Mouse (Mus musculus) midbrain, embryonic 11.5 days (tissue): ENCODE measurements at regions not wholly inside any gene's neighbourhood (a gene's known extent, or its start where the extent isn't known, plus 50 kb on each side); places are given as distances from the start of the nearest gene placed in this dataset.

Experiments used
- ATAC-seq: fragments of 200-750 bp; cut with Nextera tagmentation; 2 replicates; pipeline ENCODE4 v1.8.0; 2017; ENCODE audit warnings: moderate TSS enrichment, moderate library complexity; ENCODE audit not compliant: low FRiP score
- DNase-seq: peaks from one replicate; pipeline ENCODE4 v3.0.0; 2015; ENCODE audit warnings: low spot score; ENCODE audit errors: missing footprints
- H3K27ac ChIP-seq: fragments of 300-500 bp; sonication (generic); 2 replicates; pipeline ENCODE4 v1.5.1; 2014; ENCODE audit warnings: low read depth, low read length
- H3K27me3 ChIP-seq: fragments of 300-500 bp; sonication (generic); 2 replicates; pipeline ENCODE4 v1.6.1; 2014; ENCODE audit warnings: mild to moderate bottlenecking, low read length, moderate library complexity, mixed read lengths; ENCODE audit not compliant: control insufficient read depth, insufficient read depth
- H3K36me3 ChIP-seq: fragments of 300-500 bp; sonication (generic); 2 replicates; pipeline ENCODE4 v1.6.1; 2014; ENCODE audit warnings: mild to moderate bottlenecking, low read length, moderate library complexity, mixed read lengths; ENCODE audit not compliant: control insufficient read depth, insufficient read depth
- H3K4me1 ChIP-seq: fragments of 300-500 bp; sonication (generic); 2 replicates; pipeline ENCODE4 v1.6.1; 2014; ENCODE audit warnings: low read length; ENCODE audit not compliant: control insufficient read depth, insufficient read depth
- H3K4me2 ChIP-seq: fragments of 300-500 bp; sonication (generic); 2 replicates; pipeline ENCODE4 v1.6.1; 2014; ENCODE audit warnings: mild to moderate bottlenecking, moderate library complexity
- H3K4me3 ChIP-seq: fragments of 300-500 bp; sonication (generic); 2 replicates; pipeline ENCODE4 v1.5.1; 2014; ENCODE audit warnings: low read depth, low read length
- H3K9ac ChIP-seq: fragments of 300-500 bp; sonication (generic); 2 replicates; pipeline ENCODE4 v1.6.1; 2014; ENCODE audit warnings: low read length
- H3K9me3 ChIP-seq: fragments of 300-500 bp; sonication (generic); 2 replicates; pipeline ENCODE4 v1.6.1; 2016; ENCODE audit warnings: low read length; ENCODE audit not compliant: control insufficient read depth
- WGBS: fragments of 180-500 bp; shearing (Covaris S2); extraction: QIAGEN DNeasy Blood & Tissue Kit; methylation state at CpG from one replicate; pipeline ENCODE4 v1.1.7; 2014; 5-methylcytosine and 5-hydroxymethylcytosine counted together

DNA sequence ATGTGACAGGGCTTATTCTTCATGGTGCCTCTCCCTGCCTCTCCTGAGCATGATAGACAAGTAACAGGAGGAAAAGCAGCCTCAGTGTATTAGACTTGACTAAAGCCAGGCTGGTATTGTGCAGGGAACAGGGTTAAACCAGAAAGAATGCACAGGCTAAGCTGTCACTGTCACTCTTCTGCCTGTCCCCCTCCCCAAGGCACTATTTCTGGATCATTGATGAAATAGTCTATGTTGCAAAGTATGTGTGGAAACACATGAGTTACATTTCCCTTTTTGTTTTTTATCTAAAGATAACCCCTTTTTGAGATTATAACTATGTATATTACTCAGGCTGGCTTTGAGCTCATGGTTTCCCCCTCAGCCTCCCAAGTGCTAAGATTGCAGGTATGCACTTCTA is 436.5 kb upstream of the Nr5a2 start:
- Histone ChIP-seq H3K4me1 (peaks cover 4% of the 10 kb centered on the region; the same call in 1 of the 2 replicates), H3K9ac (no peak overlapping the region), H3K27ac (no peak overlapping the region), H3K4me3 (no peak overlapping the region), H3K9me3 (no peaks in the 10 kb centered on the region), H3K36me3 (no peaks in the 10 kb centered on the region), H3K27me3 (no peaks in the 10 kb centered on the region), H3K4me2 (no peak overlapping the region)
- ATAC-seq: no peak; the same call in 1 of the 2 replicates
- DNase-seq: no peak

- no peak overlapping the region for H3K27ac ChIP-seq
- WGBS: 43% methylated on average over 4 of the region's 4 CpGs
Observed at GRCm38 (mm10) chr1:137387509-137387908, 427.3 kb upstream of the Nr5a2 start.

GRCm38 (mm10) chr1:137378072-137378985 is 418.1 kb upstream of the Nr5a2 start:
- Histone ChIP-seq H3K4me2 (peak overlapping the region; percentile 22; the same call in 1 of the 2 replicates), H3K4me3 (no peak overlapping the region), H3K27ac (peak overlapping the region; percentile 45; the same call in 1 of the 2 replicates), H3K9ac (no peak overlapping the region), H3K27me3 (no peaks in the 10 kb centered on the region), H3K9me3 (no peaks in the 10 kb centered on the region), H3K4me1 (peaks cover 22% of the 10 kb centered on the region), H3K36me3 (no peaks in the 10 kb centered on the region)
- 8% methylated on average over 6 of the region's 6 CpGs for WGBS
- peak; percentile 84 for ATAC-seq
- DNase-seq: peak; percentile 94

More at GRCm38 (mm10) chr1:137387509-137387908, 427.3 kb upstream of the Nr5a2 start:
- no peaks in the 10 kb centered on the region for H3K36me3 ChIP-seq
- DNase-seq (peak; percentile 77), ATAC-seq (no peak)
- H3K27me3 ChIP-seq: no peaks in the 10 kb centered on the region
- H3K4me3 ChIP-seq: no peak overlapping the region
- no peaks in the 10 kb centered on the region for H3K4me1 ChIP-seq
- H3K9ac ChIP-seq: no peak overlapping the region
- no peak overlapping the region for H3K4me2 ChIP-seq
- no peaks in the 10 kb centered on the region for H3K9me3 ChIP-seq

DNA sequence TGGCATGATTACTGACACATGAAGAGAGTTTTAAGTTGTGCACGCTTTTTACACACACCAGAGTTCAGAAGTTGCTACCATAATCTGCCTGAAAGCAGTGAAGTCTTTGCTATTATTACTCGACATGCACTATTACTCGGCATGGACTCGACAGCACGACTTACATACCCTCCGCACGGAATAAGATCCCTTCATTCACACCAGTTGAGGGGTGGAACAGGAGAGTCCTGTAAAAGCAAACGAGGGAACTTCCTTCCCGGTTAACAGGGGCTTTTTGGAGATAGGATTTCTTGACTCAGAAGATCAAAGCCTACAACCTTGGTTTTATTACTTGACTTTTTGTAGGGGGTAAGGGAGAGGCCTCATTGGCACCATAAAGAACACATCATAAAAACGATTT is 416.4 kb upstream of the Nr5a2 start:
- 84% methylated on average over 10 of the region's 10 CpGs for WGBS
- DNase-seq: no peak
- H3K4me1 ChIP-seq: peaks cover 22% of the 10 kb centered on the region
- H3K4me2 ChIP-seq: no peak overlapping the region
- H3K9me3 ChIP-seq: no peaks in the 10 kb centered on the region
- no peak overlapping the region for H3K27ac ChIP-seq
- H3K4me3 ChIP-seq: no peak overlapping the region
- ATAC-seq: no peak
- no peaks in the 10 kb centered on the region for H3K27me3 ChIP-seq
- H3K36me3 ChIP-seq: no peaks in the 10 kb centered on the region
- H3K9ac ChIP-seq: no peak overlapping the region

DNA sequence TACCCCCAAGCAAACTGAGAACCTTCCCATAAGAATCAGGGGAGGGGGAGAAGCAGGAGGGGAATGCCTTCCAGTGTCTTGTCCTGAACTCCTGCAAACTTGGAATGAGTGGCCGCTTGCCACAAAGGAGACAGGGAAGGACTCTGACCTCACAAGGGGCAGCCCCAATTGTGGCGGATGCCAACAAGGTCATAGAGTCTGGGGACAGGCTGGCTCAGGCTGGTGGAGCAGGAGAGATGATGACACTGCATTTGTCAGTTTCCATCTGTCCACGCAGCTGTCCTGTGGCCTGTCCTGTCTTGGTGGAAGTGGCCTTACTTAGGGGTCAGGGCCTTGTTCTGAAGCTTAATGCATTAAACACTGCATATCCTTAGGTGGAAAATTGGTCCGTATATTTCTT is 414.4 kb upstream of the Nr5a2 start:
- H3K36me3 ChIP-seq: no peaks in the 10 kb centered on the region
- no peaks in the 10 kb centered on the region for H3K27me3 ChIP-seq
- no peak overlapping the region for H3K9ac ChIP-seq
- WGBS: 51% methylated on average over 4 of the region's 4 CpGs
- no peak overlapping the region for H3K4me2 ChIP-seq
- peak overlapping the region; percentile 17; the same call in 1 of the 2 replicates for H3K27ac ChIP-seq
- ATAC-seq (peak; percentile 14; the same call in 1 of the 2 replicates), DNase-seq (no peak)
- no peaks in the 10 kb centered on the region for H3K9me3 ChIP-seq
- H3K4me1 ChIP-seq: peaks cover 22% of the 10 kb centered on the region
- no peak overlapping the region for H3K4me3 ChIP-seq

- WGBS: 44% methylated on average over 15 of the region's 15 CpGs
- H3K4me3 ChIP-seq: no peak overlapping the region
- peak; percentile 87 for DNase-seq
- no peak overlapping the region for H3K27ac ChIP-seq
- no peaks in the 10 kb centered on the region for H3K27me3 ChIP-seq
- H3K4me1 ChIP-seq: peaks cover 17% of the 10 kb centered on the region
- H3K9ac ChIP-seq: no peak overlapping the region
- H3K36me3 ChIP-seq: no peaks in the 10 kb centered on the region
- peak; percentile 60 for ATAC-seq
- H3K4me2 ChIP-seq: no peak overlapping the region
- H3K9me3 ChIP-seq: no peaks in the 10 kb centered on the region
Observed at GRCm38 (mm10) chr1:137373509-137374420, 413.5 kb upstream of the Nr5a2 start.

GRCm38 (mm10) chr1:137372236-137372635 is 412.0 kb upstream of the Nr5a2 start:
- no peak overlapping the region for H3K9ac ChIP-seq
- peaks cover 14% of the 10 kb centered on the region for H3K4me1 ChIP-seq
- H3K4me3 ChIP-seq: no peak overlapping the region
- H3K36me3 ChIP-seq: no peaks in the 10 kb centered on the region
- H3K9me3 ChIP-seq: no peaks in the 10 kb centered on the region
- DNase-seq (no peak), ATAC-seq (no peak)
- H3K27me3 ChIP-seq: no peaks in the 10 kb centered on the region
- WGBS: 83% methylated on average over 3 of the region's 3 CpGs
- H3K4me2 ChIP-seq: no peak overlapping the region
- no peak overlapping the region for H3K27ac ChIP-seq

DNA sequence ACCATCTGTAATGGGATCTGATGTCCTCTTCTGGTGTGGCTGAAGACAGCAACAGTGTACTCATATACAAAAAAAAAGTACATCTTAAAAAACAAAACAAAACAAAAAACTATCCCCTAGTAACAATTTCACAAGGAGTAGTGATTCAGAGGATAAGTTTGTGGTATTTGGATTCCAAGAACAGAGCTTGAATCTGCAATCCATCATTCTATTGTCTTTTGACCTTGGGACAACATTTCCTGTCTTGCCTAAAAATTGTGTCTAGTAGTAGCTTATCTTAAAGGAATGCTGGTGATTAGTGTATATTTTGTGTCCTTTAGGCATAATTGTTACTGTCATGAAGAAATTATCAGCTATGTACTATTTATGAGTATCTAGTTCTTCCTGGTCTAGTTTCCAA is 404.1 kb upstream of the Nr5a2 start:
- no peaks in the 10 kb centered on the region for H3K9me3 ChIP-seq
- no peak overlapping the region for H3K4me3 ChIP-seq
- no peak overlapping the region for H3K4me2 ChIP-seq
- H3K9ac ChIP-seq: no peak overlapping the region
- DNase-seq (no peak), ATAC-seq (no peak)
- no peaks in the 10 kb centered on the region for H3K36me3 ChIP-seq
- H3K27me3 ChIP-seq: no peaks in the 10 kb centered on the region
- H3K4me1 ChIP-seq: no peaks in the 10 kb centered on the region
- no peak overlapping the region for H3K27ac ChIP-seq

GRCm38 (mm10) chr1:137363969-137364368 is 403.7 kb upstream of the Nr5a2 start:
- no peak for ATAC-seq
- H3K27me3 ChIP-seq: no peaks in the 10 kb centered on the region
- 91% methylated on average over 2 of the region's 2 CpGs for whole genome bisulfite sequencing

More at GRCm38 (mm10) chr1:137363969-137364368, 403.7 kb upstream of the Nr5a2 start:
- Histone ChIP-seq H3K9me3 (no peaks in the 10 kb centered on the region), H3K4me1 (no peaks in the 10 kb centered on the region), H3K9ac (no peak overlapping the region), H3K36me3 (no peaks in the 10 kb centered on the region), H3K4me2 (no peak overlapping the region), H3K27ac (no peak overlapping the region), H3K4me3 (no peak overlapping the region)
- no peak for DNase-seq
